Comparison of ENCODE assay signal across 10 mouse cellular contexts in genomic region chr2:30995432-30995996, GRCm38 (mm10). TPM values are rescaled to one million over a fixed set of nuclear protein-coding genes. Genes with fewer than 3 reads are reported as not detected.
DNase-seq lines count a peak whose midpoint lies in the region; ATAC-seq and TF ChIP-seq lines count a peak whose summit lies in the region.
"Had no signal": no experiment of that assay in that cellular context is flagged by ENCODE, and none has a peak within 500 bp of the region (broad histone marks: within the 10 kb centered on the region; RNA-seq: fewer than 3 reads in every experiment).

No protein-coding gene starts in this region.

- H3K36me3 ChIP-seq in lung, embryonic 14.5 days (ENCODE audit: insufficient read depth) = 0 out of 2 replicates have a peak, but pooled peaks cover 4% of the 10 kb centered on the region
- H3K36me3 ChIP-seq in lung, postnatal 0 days (ENCODE audit: insufficient read depth, low read length) = peaks cover 5% of the 10 kb centered on the region; the same call in 1 of the 2 replicates
- H3K36me3 ChIP-seq in heart, embryonic 15.5 days = peaks cover 7% of the 10 kb centered on the region; the same call in 1 of the 2 replicates
- H3K36me3 ChIP-seq in neural tube, embryonic 15.5 days = peaks cover 16% of the 10 kb centered on the region

- H3K4me1 ChIP-seq in lung, embryonic 14.5 days (ENCODE audit: insufficient read depth) = no peaks in the 10 kb centered on the region
- no peaks in the 10 kb centered on the region for H3K4me1 ChIP-seq in lung, postnatal 0 days (ENCODE audit: insufficient read depth, low read depth, low read length)
- H3K4me1 ChIP-seq in heart, embryonic 15.5 days (replicated peaks) = peaks cover 17% of the 10 kb centered on the region
- peaks cover 15% of the 10 kb centered on the region for H3K4me1 ChIP-seq in neural tube, embryonic 15.5 days
- H3K4me1 ChIP-seq: intestine, embryonic 15.5 days had no signal

- ATAC-seq in lung, embryonic 14.5 days (ENCODE audit: insufficient read depth) = no peak
- ATAC-seq in lung, postnatal 0 days = no peak
- ATAC-seq in heart, embryonic 15.5 days (replicated peaks; ENCODE audit: insufficient number of reproducible peaks, insufficient read depth, low FRiP score, low read depth) = peak; percentile 65
- ATAC-seq in neural tube, embryonic 15.5 days (ENCODE audit: low FRiP score) = no peak
- ATAC-seq: intestine, embryonic 15.5 days had no signal

- H3K9ac ChIP-seq in lung, embryonic 14.5 days = no peak overlapping the region
- H3K9ac ChIP-seq in lung, postnatal 0 days (replicated peaks; ENCODE audit: low read depth) = no peak overlapping the region
- peak overlapping the region; percentile 47 for H3K9ac ChIP-seq in heart, embryonic 15.5 days
- no peak overlapping the region for H3K9ac ChIP-seq in neural tube, embryonic 15.5 days (replicated peaks)
- H3K9ac ChIP-seq: intestine, embryonic 15.5 days had no signal

- no peaks in the 10 kb centered on the region for H3K9me3 ChIP-seq in lung, embryonic 14.5 days (ENCODE audit: low read depth, low read length)
- no peaks in the 10 kb centered on the region for H3K9me3 ChIP-seq in lung, postnatal 0 days (ENCODE audit: low read length)
- H3K9me3 ChIP-seq in heart, embryonic 15.5 days (replicated peaks) = no peaks in the 10 kb centered on the region
- no peaks in the 10 kb centered on the region for H3K9me3 ChIP-seq in neural tube, embryonic 15.5 days (replicated peaks)
- H3K9me3 ChIP-seq: intestine, embryonic 15.5 days had no signal

- H3K4me2 ChIP-seq in lung, embryonic 14.5 days = no peak overlapping the region
- no peak overlapping the region for H3K4me2 ChIP-seq in lung, postnatal 0 days (replicated peaks; ENCODE audit: low read depth, low read length)
- peak overlapping the region; percentile 67 for H3K4me2 ChIP-seq in heart, embryonic 15.5 days
- no peak overlapping the region for H3K4me2 ChIP-seq in neural tube, embryonic 15.5 days
- H3K4me2 ChIP-seq: intestine, embryonic 15.5 days had no signal

- WGBS in lung, embryonic 14.5 days = 77% methylated on average over 11 of the region's 11 CpGs
- 63% methylated on average over 11 of the region's 11 CpGs for WGBS in lung, postnatal 0 days
- 42% methylated on average over 11 of the region's 11 CpGs for WGBS in heart, embryonic 15.5 days
- WGBS in neural tube, embryonic 15.5 days = 79% methylated on average over 11 of the region's 11 CpGs

- DNase-seq in lung, embryonic 14.5 days = peak; percentile 8
- no peak for DNase-seq in lung, postnatal 0 days (ENCODE audit: low spot score)
- DNase-seq in adrenal gland, postnatal 14 days = peak; percentile 60
- DNase-seq in natural killer cell, adult 2 months (ENCODE audit: low spot score in 2 of 2) = peak; percentile 21 to 44
- no peak for DNase-seq in layer of hippocampus, adult 11-12 months (ENCODE audit: low spot score)
- no peak for DNase-seq in thymus, postnatal 0 days (ENCODE audit: low spot score)
- DNase-seq: thymus, postnatal 25 days had no signal

- H3K27ac ChIP-seq in lung, embryonic 14.5 days (ENCODE audit: low read depth) = no peak overlapping the region
- H3K27ac ChIP-seq in lung, postnatal 0 days (ENCODE audit: low read length) = no peak overlapping the region
- H3K27ac ChIP-seq in heart, embryonic 15.5 days = peak overlapping the region; percentile 92
- H3K27ac ChIP-seq in neural tube, embryonic 15.5 days (replicated peaks) = no peak overlapping the region
- H3K27ac ChIP-seq: intestine, embryonic 15.5 days had no signal

- no peak for TF ChIP-seq EP300 in lung, postnatal 0 days (IDR thresholded peaks at IDR 0.05)

- H3K27me3 ChIP-seq in lung, embryonic 14.5 days (ENCODE audit: insufficient read depth, low read length) = no peaks in the 10 kb centered on the region
- H3K27me3 ChIP-seq in lung, postnatal 0 days (replicated peaks; ENCODE audit: insufficient read depth, low read length) = no peaks in the 10 kb centered on the region
- no peaks in the 10 kb centered on the region for H3K27me3 ChIP-seq in heart, embryonic 15.5 days
- H3K27me3 ChIP-seq in neural tube, embryonic 15.5 days (replicated peaks) = no peaks in the 10 kb centered on the region
- H3K27me3 ChIP-seq: intestine, embryonic 15.5 days had no signal

- no peak for TF ChIP-seq CTCF in lung, embryonic 14.5 days (IDR thresholded peaks at IDR 0.05; ENCODE audit: low read depth)
- TF ChIP-seq CTCF in lung, postnatal 0 days (IDR thresholded peaks at IDR 0.05) = no peak

- no peak overlapping the region for H3K4me3 ChIP-seq in lung, embryonic 14.5 days (ENCODE audit: low read depth, low read length)
- no peak overlapping the region for H3K4me3 ChIP-seq in lung, postnatal 0 days (ENCODE audit: low read depth, low read length)
- peak overlapping the region; percentile 44 for H3K4me3 ChIP-seq in heart, embryonic 15.5 days
- H3K4me3 ChIP-seq in neural tube, embryonic 15.5 days (replicated peaks) = no peak overlapping the region
- H3K4me3 ChIP-seq: intestine, embryonic 15.5 days had no signal

RNA-seq across cellular contexts. Expression of gene Usp20, which starts 13.4 kb away (rescaled TPM):
- polyA plus RNA-seq in lung, embryonic 14.5 days (2014; fragmentation: Nextera tagmentation; extraction: Ambion mirVana) = 11.1 and 12.4 TPM in 2 replicates
- polyA plus RNA-seq in lung, postnatal 0 days (2015; fragmentation: Nextera tagmentation; extraction: Ambion mirVana) = 8.4 and 9.6 TPM in 2 replicates
- 17.4 and 23.5 TPM in 2 replicates for total RNA-seq in adrenal gland, postnatal 14 days (2021)
- polyA plus RNA-seq in heart, embryonic 15.5 days (2015; fragmentation: Nextera tagmentation; extraction: Ambion mirVana) = 38.5 and 42.9 TPM in 2 replicates
- polyA plus RNA-seq in thymus, postnatal 0 days (2015; fragmentation: Nextera tagmentation; extraction: Ambion mirVana) = 9.0 and 13.2 TPM in 2 replicates
- polyA plus RNA-seq in neural tube, embryonic 15.5 days (2015; fragmentation: Nextera tagmentation; extraction: Ambion mirVana) = 44.3 and 49.7 TPM in 2 replicates

RNA-seq across cellular contexts. Expression of gene BC005624, which starts 13.5 kb away (rescaled TPM):
- 50.0 and 51.3 TPM in 2 replicates for polyA plus RNA-seq in lung, embryonic 14.5 days (2014; fragmentation: Nextera tagmentation; extraction: Ambion mirVana)
- 41.0 and 43.6 TPM in 2 replicates for polyA plus RNA-seq in lung, postnatal 0 days (2015; fragmentation: Nextera tagmentation; extraction: Ambion mirVana)
- total RNA-seq in adrenal gland, postnatal 14 days (2021) = 33.0 and 37.0 TPM in 2 replicates
- polyA plus RNA-seq in heart, embryonic 15.5 days (2015; fragmentation: Nextera tagmentation; extraction: Ambion mirVana) = 33.3 and 38.4 TPM in 2 replicates
- 64.0 and 66.2 TPM in 2 replicates for polyA plus RNA-seq in thymus, postnatal 0 days (2015; fragmentation: Nextera tagmentation; extraction: Ambion mirVana)
- 86.5 and 93.2 TPM in 2 replicates for polyA plus RNA-seq in neural tube, embryonic 15.5 days (2015; fragmentation: Nextera tagmentation; extraction: Ambion mirVana)

RNA-seq across cellular contexts. Expression of gene Tor1a, which starts 27.8 kb away (rescaled TPM):
- 66.4 and 71.6 TPM in 2 replicates for polyA plus RNA-seq in lung, embryonic 14.5 days (2014; fragmentation: Nextera tagmentation; extraction: Ambion mirVana)
- polyA plus RNA-seq in lung, postnatal 0 days (2015; fragmentation: Nextera tagmentation; extraction: Ambion mirVana) = 54.6 and 57.5 TPM in 2 replicates
- total RNA-seq in adrenal gland, postnatal 14 days (2021) = 33.5 and 42.5 TPM in 2 replicates
- 45.9 and 49.4 TPM in 2 replicates for polyA plus RNA-seq in heart, embryonic 15.5 days (2015; fragmentation: Nextera tagmentation; extraction: Ambion mirVana)
- polyA plus RNA-seq in thymus, postnatal 0 days (2015; fragmentation: Nextera tagmentation; extraction: Ambion mirVana) = 80.1 and 83.6 TPM in 2 replicates
- 89.5 and 93.2 TPM in 2 replicates for polyA plus RNA-seq in neural tube, embryonic 15.5 days (2015; fragmentation: Nextera tagmentation; extraction: Ambion mirVana)

RNA-seq across cellular contexts. Expression of gene Tor1b, which starts 42.8 kb away (rescaled TPM):
- polyA plus RNA-seq in lung, embryonic 14.5 days (2014; fragmentation: Nextera tagmentation; extraction: Ambion mirVana) = 41.0 and 41.8 TPM in 2 replicates
- 23.3 and 24.6 TPM in 2 replicates for polyA plus RNA-seq in lung, postnatal 0 days (2015; fragmentation: Nextera tagmentation; extraction: Ambion mirVana)
- total RNA-seq in adrenal gland, postnatal 14 days (2021) = 40.7 and 41.9 TPM in 2 replicates
- polyA plus RNA-seq in heart, embryonic 15.5 days (2015; fragmentation: Nextera tagmentation; extraction: Ambion mirVana) = 20.4 and 25.0 TPM in 2 replicates
- polyA plus RNA-seq in thymus, postnatal 0 days (2015; fragmentation: Nextera tagmentation; extraction: Ambion mirVana) = 24.2 and 26.1 TPM in 2 replicates
- 17.3 and 20.2 TPM in 2 replicates for polyA plus RNA-seq in neural tube, embryonic 15.5 days (2015; fragmentation: Nextera tagmentation; extraction: Ambion mirVana)

Comparison
In these comparisons a context has a peak if more than half of its experiments do, and no peak if none do; other contexts are left out.
1. DNase-seq: peak in lung, embryonic 14.5 days (single experiment), adrenal gland, postnatal 14 days (single experiment) and natural killer cell, adult 2 months (2 of 2); none in lung, postnatal 0 days (single experiment), layer of hippocampus, adult 11-12 months (single experiment) and thymus, postnatal 0 days (single experiment).